Mouse (Mus musculus) cortical plate, adult 2 months (tissue): ENCODE data around the gene Ccdc152.

Source experiments
- CTCF ChIP-seq: fragments of 200-500 bp; IDR thresholded peaks from 2 replicates; pipeline ENCODE4 v1.5.1; 2011; ENCODE audit warnings: mild to moderate bottlenecking, control low read depth, low read length; ENCODE audit not compliant: insufficient read depth; ENCODE audit errors: extremely low read depth
- POLR2A ChIP-seq: fragments of 200-500 bp; IDR thresholded peaks from 2 replicates; pipeline ENCODE4 v1.6.1; 2011; ENCODE audit warnings: mild to moderate bottlenecking, low read length, control low read depth; ENCODE audit not compliant: insufficient read depth; ENCODE audit errors: extremely low read depth

- TF ChIP-seq CTCF (no peak), POLR2A (no peak)
Measured at GRCm38 (mm10) chr15:3293477-3293876, 9.8 kb downstream of the Ccdc152 start.
